In genomic region chr19:46039478-46039877, GRCm38 (mm10) we compare ENCODE assay signal across 8 mouse cellular contexts. TPM values are rescaled to one million over a fixed set of nuclear protein-coding genes. Genes with fewer than 3 reads are reported as not detected.
DNase-seq lines count a peak whose midpoint lies in the region; ATAC-seq and TF ChIP-seq lines count a peak whose summit lies in the region.

No protein-coding gene starts in this region.

- WGBS in bone marrow, adult 2 months = 3% methylated on average over 30 of the region's 30 CpGs
- WGBS in embryonic facial prominence, embryonic 14.5 days = 1% methylated on average over 18 of the region's 30 CpGs
- WGBS in kidney, embryonic 14.5 days = 1% methylated on average over 29 of the region's 30 CpGs
- WGBS in liver, embryonic 13.5 days (ENCODE audit: insufficient replicate concordance) = 2% methylated on average over 30 of the region's 30 CpGs
- under 1% methylated on average over 26 of the region's 30 CpGs for WGBS in stomach, embryonic 16.5 days

- H3K4me3 ChIP-seq in bone marrow, adult 2 months (replicated peaks; ENCODE audit: control insufficient read depth, low read depth, low read length) = peak overlapping the region; percentile 80
- peak overlapping the region; percentile 84 for H3K4me3 ChIP-seq in embryonic facial prominence, embryonic 14.5 days (ENCODE audit: low read depth, low read length)
- H3K4me3 ChIP-seq in kidney, embryonic 14.5 days (ENCODE audit: low read length) = peak overlapping the region; percentile 83
- H3K4me3 ChIP-seq in liver, embryonic 13.5 days (replicated peaks) = peak overlapping the region; percentile 93
- peak overlapping the region; percentile 75 for H3K4me3 ChIP-seq in stomach, embryonic 16.5 days (replicated peaks; ENCODE audit: low read length)

- H3K27ac ChIP-seq in bone marrow, adult 2 months (ENCODE audit: control insufficient read depth, insufficient read depth, low read depth, low read length, poor library complexity) = peak overlapping the region; percentile 96
- H3K27ac ChIP-seq in embryonic facial prominence, embryonic 14.5 days (replicated peaks; ENCODE audit: low read depth, low read length) = peak overlapping the region; percentile 99
- peak overlapping the region; percentile 93 for H3K27ac ChIP-seq in kidney, embryonic 14.5 days (ENCODE audit: low read depth, low read length)
- peak overlapping the region; percentile 96 for H3K27ac ChIP-seq in liver, embryonic 13.5 days
- peak overlapping the region; percentile 89 for H3K27ac ChIP-seq in stomach, embryonic 16.5 days (ENCODE audit: low read length)

- no peaks in the 10 kb centered on the region for H3K9me3 ChIP-seq in embryonic facial prominence, embryonic 14.5 days (ENCODE audit: control insufficient read depth, low read length)
- no peaks in the 10 kb centered on the region for H3K9me3 ChIP-seq in kidney, embryonic 14.5 days (ENCODE audit: control insufficient read depth, low read length)
- H3K9me3 ChIP-seq in liver, embryonic 13.5 days (replicated peaks) = no peaks in the 10 kb centered on the region
- no peaks in the 10 kb centered on the region for H3K9me3 ChIP-seq in stomach, embryonic 16.5 days (replicated peaks; ENCODE audit: control insufficient read depth, low read length)

- no peak for TF ChIP-seq CTCF in bone marrow, adult 2 months (IDR thresholded peaks at IDR 0.05; ENCODE audit: control insufficient read depth, insufficient read depth, low read length)

- peaks cover 12% of the 10 kb centered on the region for H3K4me1 ChIP-seq in bone marrow, adult 2 months (ENCODE audit: control insufficient read depth, insufficient read depth, low read length)
- H3K4me1 ChIP-seq in embryonic facial prominence, embryonic 14.5 days (ENCODE audit: control insufficient read depth, insufficient read depth, low read length) = peaks cover 48% of the 10 kb centered on the region
- peaks cover 64% of the 10 kb centered on the region for H3K4me1 ChIP-seq in kidney, embryonic 14.5 days (ENCODE audit: control insufficient read depth, insufficient read depth, low read length)
- peaks cover 86% of the 10 kb centered on the region for H3K4me1 ChIP-seq in liver, embryonic 13.5 days (replicated peaks)
- H3K4me1 ChIP-seq in stomach, embryonic 16.5 days (ENCODE audit: control insufficient read depth, insufficient read depth, low read length) = peaks cover 62% of the 10 kb centered on the region

- peak overlapping the region; percentile 87 for H3K4me2 ChIP-seq in embryonic facial prominence, embryonic 14.5 days (ENCODE audit: low read depth, low read length)
- peak overlapping the region; percentile 97 for H3K4me2 ChIP-seq in kidney, embryonic 14.5 days (replicated peaks; ENCODE audit: low read depth, low read length)
- H3K4me2 ChIP-seq in liver, embryonic 13.5 days = peak overlapping the region; percentile 90
- peak overlapping the region; percentile 92 for H3K4me2 ChIP-seq in stomach, embryonic 16.5 days (ENCODE audit: low read depth, low read length)

- peak; percentile 87 to 89 for DNase-seq in B cell, adult 2 months
- DNase-seq in embryonic facial prominence, embryonic 14.5 days (ENCODE audit: low spot score) = peak; percentile 97
- DNase-seq in heart, adult 9 months (ENCODE audit: low spot score in 2 of 2) = peak; percentile 78 to 86
- DNase-seq in liver, embryonic 13.5 days = peak; percentile 87
- DNase-seq in neural tube, embryonic 10.5 days (ENCODE audit: extremely low spot score, low spot score) = peak; percentile 88

- ATAC-seq in embryonic facial prominence, embryonic 14.5 days (ENCODE audit: low read depth) = peak; percentile 78
- ATAC-seq in kidney, embryonic 14.5 days (ENCODE audit: low FRiP score, low TSS enrichment) = peak; percentile 83
- ATAC-seq in liver, embryonic 13.5 days (ENCODE audit: low read depth) = peak; percentile 79
- ATAC-seq in stomach, embryonic 16.5 days (ENCODE audit: insufficient read depth, low FRiP score) = peak; percentile 85

- H3K27me3 ChIP-seq in embryonic facial prominence, embryonic 14.5 days (replicated peaks; ENCODE audit: control insufficient read depth, insufficient read depth, low read length) = no peaks in the 10 kb centered on the region
- H3K27me3 ChIP-seq in kidney, embryonic 14.5 days (ENCODE audit: control insufficient read depth, insufficient read depth, low read length) = no peaks in the 10 kb centered on the region
- no peaks in the 10 kb centered on the region for H3K27me3 ChIP-seq in liver, embryonic 13.5 days
- H3K27me3 ChIP-seq in stomach, embryonic 16.5 days (ENCODE audit: control insufficient read depth, insufficient read depth, low read length) = no peaks in the 10 kb centered on the region

- peak overlapping the region; percentile 92 for H3K9ac ChIP-seq in embryonic facial prominence, embryonic 14.5 days (ENCODE audit: low read depth, low read length)
- peak overlapping the region; percentile 88 for H3K9ac ChIP-seq in kidney, embryonic 14.5 days (ENCODE audit: low read depth, low read length)
- peak overlapping the region; percentile 98 for H3K9ac ChIP-seq in liver, embryonic 13.5 days
- H3K9ac ChIP-seq in stomach, embryonic 16.5 days (ENCODE audit: low read length) = peak overlapping the region; percentile 95

- H3K36me3 ChIP-seq in embryonic facial prominence, embryonic 14.5 days (ENCODE audit: control insufficient read depth, insufficient read depth, low read length) = peaks cover 24% of the 10 kb centered on the region
- H3K36me3 ChIP-seq in kidney, embryonic 14.5 days (ENCODE audit: control insufficient read depth, insufficient read depth, low read length) = peaks cover 21% of the 10 kb centered on the region
- H3K36me3 ChIP-seq in liver, embryonic 13.5 days = peaks cover 22% of the 10 kb centered on the region
- peaks cover 8% of the 10 kb centered on the region for H3K36me3 ChIP-seq in stomach, embryonic 16.5 days (ENCODE audit: control insufficient read depth, insufficient read depth, low read length)

- TF ChIP-seq POLR2A in bone marrow, adult 2 months (IDR thresholded peaks at IDR 0.05; ENCODE audit: borderline replicate concordance, control insufficient read depth, low read depth, low read length) = peak; percentile 90

RNA-seq across cellular contexts. Expression of gene Pprc1, which starts 5.2 kb away (rescaled TPM):
- 42.0 and 51.5 TPM in 2 replicates for polyA plus RNA-seq in bone marrow, adult 2 months (2011; ENCODE audit: insufficient read depth, insufficient read length, low replicate concordance, missing spikeins)
- polyA plus RNA-seq in embryonic facial prominence, embryonic 14.5 days (2014; fragmentation: Nextera tagmentation; extraction: Ambion mirVana) = 41.8 and 41.9 TPM in 2 replicates
- 39.5 and 54.4 TPM in 2 replicates for polyA plus RNA-seq in kidney, embryonic 14.5 days (2014; fragmentation: Nextera tagmentation; extraction: Ambion mirVana)
- polyA plus RNA-seq in liver, embryonic 13.5 days (2015; fragmentation: Nextera tagmentation; extraction: Ambion mirVana) = 19.5 and 23.8 TPM in 2 replicates
- polyA plus RNA-seq in stomach, embryonic 16.5 days (2015; fragmentation: Nextera tagmentation; extraction: Ambion mirVana) = 26.2 and 30.3 TPM in 2 replicates

RNA-seq across cellular contexts. Expression of gene Ldb1, which starts 5.5 kb away (rescaled TPM):
- polyA plus RNA-seq in bone marrow, adult 2 months (2011; ENCODE audit: insufficient read depth, insufficient read length, low replicate concordance, missing spikeins) = 177 and 217 TPM in 2 replicates
- polyA plus RNA-seq in embryonic facial prominence, embryonic 14.5 days (2014; fragmentation: Nextera tagmentation; extraction: Ambion mirVana) = 80.6 and 82.0 TPM in 2 replicates
- polyA plus RNA-seq in kidney, embryonic 14.5 days (2014; fragmentation: Nextera tagmentation; extraction: Ambion mirVana) = 79.6 and 97.2 TPM in 2 replicates
- 31.9 and 34.9 TPM in 2 replicates for polyA plus RNA-seq in liver, embryonic 13.5 days (2015; fragmentation: Nextera tagmentation; extraction: Ambion mirVana)
- polyA plus RNA-seq in stomach, embryonic 16.5 days (2015; fragmentation: Nextera tagmentation; extraction: Ambion mirVana) = 37.4 and 41.4 TPM in 2 replicates

RNA-seq across cellular contexts. Expression of gene Hps6, which starts 36.2 kb away (rescaled TPM):
- polyA plus RNA-seq in bone marrow, adult 2 months (2011; ENCODE audit: insufficient read depth, insufficient read length, low replicate concordance, missing spikeins) = 1.2 and 1.9 TPM in 2 replicates
- polyA plus RNA-seq in embryonic facial prominence, embryonic 14.5 days (2014; fragmentation: Nextera tagmentation; extraction: Ambion mirVana) = 4.5 and 6.4 TPM in 2 replicates
- 2.8 and 4.2 TPM in 2 replicates for polyA plus RNA-seq in kidney, embryonic 14.5 days (2014; fragmentation: Nextera tagmentation; extraction: Ambion mirVana)
- polyA plus RNA-seq in liver, embryonic 13.5 days (2015; fragmentation: Nextera tagmentation; extraction: Ambion mirVana) = 2.7 and 2.9 TPM in 2 replicates
- polyA plus RNA-seq in stomach, embryonic 16.5 days (2015; fragmentation: Nextera tagmentation; extraction: Ambion mirVana) = 8.5 and 9.0 TPM in 2 replicates

RNA-seq across cellular contexts. Expression of gene Nolc1, which starts 36.2 kb away (rescaled TPM):
- polyA plus RNA-seq in bone marrow, adult 2 months (2011; ENCODE audit: insufficient read depth, insufficient read length, low replicate concordance, missing spikeins) = 36.1 and 52.2 TPM in 2 replicates
- polyA plus RNA-seq in embryonic facial prominence, embryonic 14.5 days (2014; fragmentation: Nextera tagmentation; extraction: Ambion mirVana) = 77.1 and 82.2 TPM in 2 replicates
- 80.6 and 114 TPM in 2 replicates for polyA plus RNA-seq in kidney, embryonic 14.5 days (2014; fragmentation: Nextera tagmentation; extraction: Ambion mirVana)
- 105 and 118 TPM in 2 replicates for polyA plus RNA-seq in liver, embryonic 13.5 days (2015; fragmentation: Nextera tagmentation; extraction: Ambion mirVana)
- polyA plus RNA-seq in stomach, embryonic 16.5 days (2015; fragmentation: Nextera tagmentation; extraction: Ambion mirVana) = 72.7 and 79.8 TPM in 2 replicates

RNA-seq across cellular contexts. Expression of gene Armh3, which starts 41.2 kb away (rescaled TPM):
- polyA plus RNA-seq in bone marrow, adult 2 months (2011; ENCODE audit: insufficient read depth, insufficient read length, low replicate concordance, missing spikeins) = 2.8 and 5.3 TPM in 2 replicates
- polyA plus RNA-seq in embryonic facial prominence, embryonic 14.5 days (2014; fragmentation: Nextera tagmentation; extraction: Ambion mirVana) = 13.7 and 15.2 TPM in 2 replicates
- 9.0 and 17.0 TPM in 2 replicates for polyA plus RNA-seq in kidney, embryonic 14.5 days (2014; fragmentation: Nextera tagmentation; extraction: Ambion mirVana)
- 4.3 and 5.6 TPM in 2 replicates for polyA plus RNA-seq in liver, embryonic 13.5 days (2015; fragmentation: Nextera tagmentation; extraction: Ambion mirVana)
- polyA plus RNA-seq in stomach, embryonic 16.5 days (2015; fragmentation: Nextera tagmentation; extraction: Ambion mirVana) = 15.4 and 17.7 TPM in 2 replicates

Comparison
In these comparisons a context has a peak if more than half of its experiments do, and no peak if none do; other contexts are left out.
1. Peak in every context shown above with its lines: DNase-seq, ATAC-seq, H3K4me3 ChIP-seq and H3K27ac ChIP-seq.